Mouse (Mus musculus) olfactory bulb, adult 2 months (tissue): ENCODE measurements around the gene Cep350.

Experiments
- CTCF ChIP-seq: fragments of 200-500 bp; IDR thresholded peaks from 2 replicates; pipeline ENCODE4 v1.5.1; 2012; ENCODE audit warnings: low read depth, mild to moderate bottlenecking, low read length, moderate library complexity; ENCODE audit not compliant: insufficient read depth
- POLR2A ChIP-seq: fragments of 200-500 bp; IDR thresholded peaks from 2 replicates; pipeline ENCODE4 v1.6.1; 2012; ENCODE audit warnings: mild to moderate bottlenecking, low read depth, low read length, moderate library complexity; ENCODE audit not compliant: insufficient read depth

DNA sequence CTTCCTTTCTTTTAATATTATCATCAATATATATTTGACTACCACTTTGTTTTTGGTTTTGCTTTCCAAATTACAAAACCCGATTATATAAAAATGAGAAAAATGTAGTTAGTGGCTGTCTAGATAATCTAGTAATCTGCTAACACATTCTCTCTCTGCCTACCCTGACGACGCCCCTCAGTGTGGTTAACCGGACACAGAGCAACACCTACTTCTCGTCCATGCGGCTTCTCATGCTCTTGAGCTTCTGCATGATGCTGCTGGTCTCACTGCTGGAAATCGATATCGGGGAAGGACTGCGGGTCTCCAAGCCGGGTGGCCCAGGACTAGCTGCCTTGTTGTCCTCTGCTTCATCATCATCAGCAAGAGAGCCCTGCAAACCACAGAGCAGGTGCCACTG, 78.7 kb downstream of the Cep350 start:
- no peak for TF ChIP-seq POLR2A
- no peak; the same call in 1 of the 2 replicates for TF ChIP-seq CTCF
